Mouse (Mus musculus) neural tube, embryonic 13.5 days (tissue): ENCODE measurements around the gene Bmt2. TPM values are rescaled to one million over a fixed set of nuclear protein-coding genes. Genes with fewer than 3 reads are reported as not detected.

Experiments used
- ATAC-seq: fragments of 200-750 bp; cut with Nextera tagmentation; 2 replicates; pipeline ENCODE4 v1.8.0; 2017; ENCODE audit warnings: low read depth, mild to moderate bottlenecking, moderate TSS enrichment, moderate library complexity
- H3K27ac ChIP-seq: fragments of 300-500 bp; sonication (generic); replicated peaks from 2 replicates; pipeline ENCODE4 v1.5.1; 2015; ENCODE audit warnings: moderate library complexity, mild to moderate bottlenecking, inconsistent platforms
- H3K27me3 ChIP-seq: fragments of 300-500 bp; sonication (generic); 2 replicates; pipeline ENCODE4 v1.6.1; 2015; ENCODE audit warnings: mild to moderate bottlenecking, inconsistent platforms
- H3K36me3 ChIP-seq: fragments of 300-500 bp; sonication (generic); 2 replicates; pipeline ENCODE4 v1.6.1; 2015; ENCODE audit warnings: mild to moderate bottlenecking, inconsistent platforms
- H3K4me1 ChIP-seq: fragments of 300-500 bp; sonication (generic); replicated peaks from 2 replicates; pipeline ENCODE4 v1.6.1; 2015; ENCODE audit warnings: inconsistent platforms
- H3K4me2 ChIP-seq: fragments of 300-500 bp; sonication (generic); 2 replicates; pipeline ENCODE4 v1.6.1; 2015; ENCODE audit warnings: inconsistent platforms, mild to moderate bottlenecking, moderate library complexity
- H3K4me3 ChIP-seq: fragments of 300-500 bp; sonication (generic); 2 replicates; pipeline ENCODE4 v1.5.1; 2015; ENCODE audit warnings: mild to moderate bottlenecking, inconsistent platforms
- H3K9ac ChIP-seq: fragments of 300-500 bp; sonication (generic); 2 replicates; pipeline ENCODE4 v1.6.1; 2015; ENCODE audit warnings: moderate library complexity, mild to moderate bottlenecking, inconsistent platforms
- H3K9me3 ChIP-seq: fragments of 300-500 bp; sonication (generic); 2 replicates; pipeline ENCODE4 v1.6.1; 2016; ENCODE audit warnings: inconsistent platforms
- WGBS: fragments of 180-500 bp; shearing (Covaris S2); methylation state at CpG from one replicate; pipeline ENCODE4 v1.1.7; 2015; 5-methylcytosine and 5-hydroxymethylcytosine counted together
- polyA plus RNA-seq: library from polyadenylated mRNA; unstranded; fragments of >200 nt; fragmentation: Nextera tagmentation; extraction: Ambion mirVana; gene quantifications from 2 replicates; pipeline ENCODE4 v1.2.1, GENCODE M21; 2015

The Bmt2 gene
- polyA plus RNA-seq, 1 experiment from 2014 or later = 21.7 TPM

GRCm38 (mm10) chr6:13613671-13614070 lies 64.1 kb downstream of the Bmt2 start:
- Histone ChIP-seq H3K36me3 (no peaks in the 10 kb centered on the region), H3K4me2 (no peak overlapping the region), H3K4me3 (no peak overlapping the region), H3K27ac (no peak overlapping the region), H3K4me1 (peaks cover 2% of the 10 kb centered on the region; the same call in 1 of the 2 replicates), H3K9ac (no peak overlapping the region), H3K9me3 (no peaks in the 10 kb centered on the region), H3K27me3 (no peaks in the 10 kb centered on the region)
- 74% methylated on average over 3 of the region's 3 CpGs for WGBS
- no peak for ATAC-seq

GRCm38 (mm10) chr6:13610869-13611268 lies 66.9 kb downstream of the Bmt2 start:
- no peak overlapping the region for H3K27ac ChIP-seq
- H3K36me3 ChIP-seq = no peaks in the 10 kb centered on the region
- no peak overlapping the region for H3K4me2 ChIP-seq
- ATAC-seq = no peak
- H3K9me3 ChIP-seq = no peaks in the 10 kb centered on the region
- peaks cover 21% of the 10 kb centered on the region for H3K4me1 ChIP-seq
- H3K4me3 ChIP-seq = no peak overlapping the region
- no peaks in the 10 kb centered on the region for H3K27me3 ChIP-seq
- WGBS = 90% methylated on average over 2 of the region's 2 CpGs
- no peak overlapping the region for H3K9ac ChIP-seq

GRCm38 (mm10) chr6:13609353-13610140 lies 68.2 kb downstream of the Bmt2 start:
- Histone ChIP-seq H3K9me3 (no peaks in the 10 kb centered on the region), H3K36me3 (no peaks in the 10 kb centered on the region), H3K4me1 (peaks cover 27% of the 10 kb centered on the region), H3K27ac (no peak overlapping the region), H3K27me3 (no peaks in the 10 kb centered on the region), H3K4me3 (no peak overlapping the region), H3K4me2 (no peak overlapping the region), H3K9ac (no peak overlapping the region)
- 61% methylated on average over 5 of the region's 5 CpGs for WGBS
- ATAC-seq = no peak

DNA sequence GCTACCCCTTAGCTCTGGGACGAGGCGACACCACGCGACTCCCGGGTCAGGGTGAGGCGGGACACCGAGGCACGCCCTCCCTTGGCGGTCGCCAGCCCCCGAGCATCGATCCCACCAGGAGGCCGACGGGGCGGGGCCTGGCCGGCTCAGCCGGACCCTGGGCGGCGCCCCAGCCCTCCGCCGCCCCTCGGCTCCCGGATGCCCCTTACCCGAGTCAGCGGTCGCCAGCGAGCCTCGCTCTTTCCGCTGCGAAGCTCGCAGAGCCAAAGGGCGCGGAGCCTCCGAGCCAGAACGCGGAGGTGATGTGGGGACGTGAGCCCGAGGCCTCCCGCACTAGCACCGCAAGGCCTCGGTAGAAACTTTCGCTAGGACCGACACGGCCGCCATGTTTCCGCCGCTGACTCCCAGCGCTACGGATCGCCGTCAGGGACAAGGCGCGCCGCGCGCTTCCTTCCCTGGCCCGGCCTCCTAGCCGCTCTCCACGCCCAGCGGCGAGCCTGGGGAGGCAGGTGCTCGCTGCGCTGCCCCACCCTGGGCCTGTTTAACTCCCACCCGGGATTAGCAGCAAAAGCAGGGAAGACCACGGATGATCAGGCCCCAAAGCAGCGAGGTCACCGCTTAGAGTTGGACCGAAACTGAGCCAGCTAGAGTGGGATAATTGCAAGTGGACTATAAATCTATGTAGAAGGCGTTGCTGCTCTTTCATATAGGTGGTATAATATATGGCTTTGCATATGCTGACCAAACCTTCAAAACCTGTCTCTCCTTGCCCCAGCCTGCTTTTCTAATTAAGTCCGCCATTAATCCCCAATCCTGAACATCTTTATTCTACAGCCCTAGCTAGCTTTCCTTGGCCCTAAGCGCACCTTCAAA lies 69.9 kb downstream of the Bmt2 start, which contains the start of gene Tmem168:
Gene Tmem168 (minus strand): TSS at position 480 of the 873 bp plus-strand sequence.
- peak within 1 kb of the TSS; percentile 91 for H3K9ac ChIP-seq
- peak within 1 kb of the TSS; percentile 86 for H3K4me3 ChIP-seq
- ATAC-seq = peak; percentile 97
- peaks cover 4% of the 10 kb centered on the region for H3K36me3 ChIP-seq
- H3K9me3 ChIP-seq = no peaks in the 10 kb centered on the region
- H3K27me3 ChIP-seq = no peaks in the 10 kb centered on the region
- H3K27ac ChIP-seq = peak within 1 kb of the TSS; percentile 97
- H3K4me1 ChIP-seq = peaks cover 27% of the 10 kb centered on the region
- WGBS = 2% methylated on average over 71 of the region's 71 CpGs
- H3K4me2 ChIP-seq = peak within 1 kb of the TSS; percentile 63

GRCm38 (mm10) chr6:13606921-13607620 lies 70.7 kb downstream of the Bmt2 start:
- ATAC-seq = peak; percentile 2; the same call in 1 of the 2 replicates
- no peaks in the 10 kb centered on the region for H3K9me3 ChIP-seq
- peaks cover 8% of the 10 kb centered on the region for H3K36me3 ChIP-seq
- peaks cover 29% of the 10 kb centered on the region for H3K4me1 ChIP-seq
- H3K4me3 ChIP-seq = peak overlapping the region; percentile 86
- 13% methylated on average over 15 of the region's 15 CpGs for WGBS
- no peaks in the 10 kb centered on the region for H3K27me3 ChIP-seq
- H3K27ac ChIP-seq = peak overlapping the region; percentile 97
- peak overlapping the region; percentile 63 for H3K4me2 ChIP-seq
- peak overlapping the region; percentile 91 for H3K9ac ChIP-seq

DNA sequence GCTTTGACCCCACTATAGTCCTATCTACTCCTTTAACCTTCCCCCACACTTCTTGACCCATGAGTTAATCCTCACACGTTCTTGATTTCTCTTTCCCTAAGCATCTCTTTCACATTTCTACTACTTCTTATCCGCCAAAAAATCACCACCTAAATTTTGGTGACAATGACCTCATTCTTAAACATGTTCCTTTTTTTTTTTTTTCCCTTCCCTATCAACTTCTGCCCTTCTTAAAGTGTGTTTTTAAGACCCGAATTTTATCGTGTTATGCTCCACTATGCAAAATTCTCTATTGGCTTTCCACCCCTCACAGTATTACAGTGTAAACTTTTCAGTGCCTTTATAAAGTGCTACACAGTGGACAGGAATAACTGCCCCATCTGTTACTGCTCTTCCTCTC lies 71.4 kb downstream of the Bmt2 start:
- Histone ChIP-seq H3K36me3 (peaks cover 14% of the 10 kb centered on the region), H3K9ac (peak overlapping the region; percentile 91), H3K4me1 (peaks cover 36% of the 10 kb centered on the region), H3K27ac (no peak overlapping the region), H3K9me3 (no peaks in the 10 kb centered on the region), H3K4me3 (peak overlapping the region; percentile 86), H3K27me3 (no peaks in the 10 kb centered on the region), H3K4me2 (peak overlapping the region; percentile 63)
- no peak for ATAC-seq
- WGBS = 82% methylated on average over 4 of the region's 4 CpGs

DNA sequence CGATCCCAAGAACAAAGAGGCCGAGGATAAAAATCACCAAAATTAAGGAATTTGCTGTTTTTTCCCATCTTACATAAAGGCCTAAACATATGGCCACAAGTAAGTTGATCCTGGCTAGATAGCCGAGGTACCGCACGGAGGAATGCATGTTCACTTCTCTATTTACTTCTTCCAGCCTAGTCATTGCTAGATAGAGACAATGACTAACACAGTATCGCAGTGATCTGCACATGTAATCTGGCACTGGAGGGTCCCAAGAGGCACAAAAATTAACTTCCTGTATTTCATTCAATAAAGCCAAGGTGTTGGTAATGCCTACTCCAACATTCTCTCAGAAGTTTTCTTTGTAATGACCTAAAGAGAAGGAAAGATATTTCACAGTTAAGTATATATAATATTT lies 74.6 kb downstream of the Bmt2 start:
- peaks cover 39% of the 10 kb centered on the region for H3K4me1 ChIP-seq
- no peak overlapping the region for H3K4me2 ChIP-seq
- no peak overlapping the region for H3K9ac ChIP-seq
- no peaks in the 10 kb centered on the region for H3K27me3 ChIP-seq
- WGBS = 96% methylated on average over 6 of the region's 6 CpGs
- H3K36me3 ChIP-seq = peaks cover 15% of the 10 kb centered on the region
- H3K9me3 ChIP-seq = no peaks in the 10 kb centered on the region
- ATAC-seq = no peak
- no peak overlapping the region for H3K27ac ChIP-seq
- H3K4me3 ChIP-seq = no peak overlapping the region

DNA sequence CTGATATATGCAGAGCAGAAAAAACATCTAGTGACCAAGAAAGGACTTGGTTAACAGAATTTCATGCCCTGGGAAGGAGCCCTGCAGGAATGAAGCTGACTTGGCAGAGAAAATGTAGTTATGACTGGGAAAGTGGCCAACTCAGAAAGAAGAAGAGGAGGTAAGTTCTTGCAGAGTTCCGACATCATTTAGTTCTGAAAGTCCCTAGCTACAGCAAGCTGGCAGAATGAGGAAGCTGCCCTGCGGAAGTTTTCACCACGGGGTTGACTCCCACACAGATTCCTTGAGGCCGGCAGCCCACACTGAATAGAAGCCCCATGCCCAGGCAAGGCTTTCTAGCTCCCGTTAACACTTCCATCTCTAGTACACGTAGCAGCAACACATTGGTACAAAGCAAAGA lies 76.2 kb downstream of the Bmt2 start:
- H3K27me3 ChIP-seq = no peaks in the 10 kb centered on the region
- H3K4me3 ChIP-seq = no peak overlapping the region
- WGBS = 87% methylated on average over 6 of the region's 6 CpGs
- no peak overlapping the region for H3K27ac ChIP-seq
- no peaks in the 10 kb centered on the region for H3K9me3 ChIP-seq
- no peak overlapping the region for H3K4me2 ChIP-seq
- H3K36me3 ChIP-seq = peaks cover 15% of the 10 kb centered on the region
- peaks cover 33% of the 10 kb centered on the region for H3K4me1 ChIP-seq
- no peak overlapping the region for H3K9ac ChIP-seq
- ATAC-seq = no peak

DNA sequence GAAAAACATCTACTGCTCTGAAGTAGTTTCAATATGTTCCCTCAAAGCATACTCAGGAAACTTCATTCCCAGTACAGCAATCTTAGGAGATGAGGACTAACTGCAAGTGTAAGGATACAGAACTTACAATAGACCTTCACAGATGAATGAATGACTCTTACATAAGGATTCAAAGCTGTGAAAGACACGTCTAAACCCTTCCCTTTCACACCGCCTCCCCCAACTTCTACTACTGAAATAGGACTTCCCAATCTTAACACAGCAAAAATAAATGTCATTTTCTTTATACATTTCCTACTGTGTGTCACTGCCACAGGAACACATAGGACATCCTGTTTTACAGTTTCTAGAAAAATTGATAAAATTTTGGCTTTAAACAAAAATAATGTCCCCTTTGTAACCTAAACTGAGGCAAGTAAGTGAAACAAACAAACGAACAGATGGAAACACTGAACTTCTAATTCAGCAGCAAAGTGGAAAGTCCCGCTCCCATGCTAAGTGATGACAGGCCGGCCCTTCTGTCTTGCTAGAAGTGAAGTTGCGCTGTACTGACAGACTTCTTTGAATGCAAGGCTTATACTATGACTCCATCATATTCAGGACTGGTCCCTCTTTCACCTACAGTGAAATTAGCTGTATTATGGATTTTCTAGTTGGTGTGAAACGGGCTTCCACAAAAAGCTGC lies 79.4 kb downstream of the Bmt2 start:
- Histone ChIP-seq H3K9ac (no peak overlapping the region), H3K9me3 (no peaks in the 10 kb centered on the region), H3K27me3 (no peaks in the 10 kb centered on the region), H3K4me1 (peaks cover 20% of the 10 kb centered on the region), H3K4me2 (no peak overlapping the region), H3K27ac (no peak overlapping the region), H3K36me3 (peaks cover 26% of the 10 kb centered on the region), H3K4me3 (no peak overlapping the region)
- no peak for ATAC-seq
- 86% methylated on average over 7 of the region's 7 CpGs for WGBS

GRCm38 (mm10) chr6:13592729-13593345 lies 84.9 kb downstream of the Bmt2 start:
- ATAC-seq = no peak
- no peak overlapping the region for H3K9ac ChIP-seq
- no peaks in the 10 kb centered on the region for H3K4me1 ChIP-seq
- no peak overlapping the region for H3K4me2 ChIP-seq
- H3K27me3 ChIP-seq = no peaks in the 10 kb centered on the region
- 86% methylated on average over 4 of the region's 4 CpGs for WGBS
- no peak overlapping the region for H3K27ac ChIP-seq
- H3K9me3 ChIP-seq = no peaks in the 10 kb centered on the region
- peaks cover 51% of the 10 kb centered on the region for H3K36me3 ChIP-seq
- H3K4me3 ChIP-seq = no peak overlapping the region

GRCm38 (mm10) chr6:13586560-13586959 lies 91.2 kb downstream of the Bmt2 start:
- H3K4me2 ChIP-seq = no peak overlapping the region
- H3K27me3 ChIP-seq = no peaks in the 10 kb centered on the region
- no peak overlapping the region for H3K27ac ChIP-seq
- WGBS = 39% methylated on average over 2 of the region's 2 CpGs
- peaks cover 37% of the 10 kb centered on the region for H3K36me3 ChIP-seq
- no peaks in the 10 kb centered on the region for H3K9me3 ChIP-seq
- H3K4me3 ChIP-seq = no peak overlapping the region
- no peak overlapping the region for H3K9ac ChIP-seq
- H3K4me1 ChIP-seq = no peaks in the 10 kb centered on the region
- no peak for ATAC-seq
